Mouse (Mus musculus) forebrain, postnatal 0 days (tissue): ENCODE data around the gene Serpinb6a. TPM values are rescaled to one million over a fixed set of nuclear protein-coding genes. Genes with fewer than 3 reads are reported as not detected.
"Not testable (repeated sequence)": the region's sequence is repeated elsewhere in the genome, so short reads cannot be mapped to it uniquely, and the experiment has no call there.

Experiments used
- ATAC-seq: fragments of 200-750 bp; cut with Nextera tagmentation; 2 replicates; pipeline ENCODE4 v1.8.0; 2017; ENCODE audit warnings: mild to moderate bottlenecking, moderate library complexity
- DNase-seq: peaks from one replicate; pipeline ENCODE4 v3.0.0-alpha.2; 2015
- H3K27ac ChIP-seq: fragments of 300-500 bp; sonication (generic); 2 replicates; pipeline ENCODE4 v1.5.1; 2014; ENCODE audit warnings: low read depth, mild to moderate bottlenecking, antibody characterized with exemption, low read length, moderate library complexity, mixed read lengths
- H3K27me3 ChIP-seq: fragments of 300-500 bp; sonication (generic); 2 replicates; pipeline ENCODE4 v1.6.1; 2014; ENCODE audit warnings: mild to moderate bottlenecking, low read length, mixed read lengths; ENCODE audit not compliant: insufficient read depth
- H3K36me3 ChIP-seq: fragments of 300-500 bp; sonication (generic); 2 replicates; pipeline ENCODE4 v1.6.1; 2014; ENCODE audit warnings: mild to moderate bottlenecking, moderate library complexity; ENCODE audit not compliant: insufficient read depth
- H3K4me1 ChIP-seq: fragments of 300-500 bp; sonication (generic); 2 replicates; pipeline ENCODE4 v1.6.1; 2014; ENCODE audit warnings: antibody characterized with exemption; ENCODE audit not compliant: insufficient read depth
- H3K4me2 ChIP-seq: fragments of 300-500 bp; sonication (generic); 2 replicates; pipeline ENCODE4 v1.6.1; 2014; ENCODE audit warnings: low read depth, mild to moderate bottlenecking, moderate library complexity
- H3K4me3 ChIP-seq: fragments of 300-500 bp; sonication (generic); 2 replicates; pipeline ENCODE4 v1.5.1; 2014; ENCODE audit warnings: low read depth, low read length, mixed read lengths
- H3K9ac ChIP-seq: fragments of 300-500 bp; sonication (generic); 2 replicates; pipeline ENCODE4 v1.6.1; 2014; ENCODE audit warnings: mild to moderate bottlenecking
- H3K9me3 ChIP-seq: fragments of 300-500 bp; sonication (generic); 2 replicates; pipeline ENCODE4 v1.6.1; 2016; ENCODE audit warnings: low read length
- CTCF ChIP-seq: sonication (generic); IDR thresholded peaks from 2 replicates; pipeline ENCODE4 v1.5.1; 2016; ENCODE audit warnings: antibody characterized with exemption, control low read depth, low read depth
- WGBS: fragments of 180-500 bp; shearing (Covaris S2); extraction: QIAGEN DNeasy Blood & Tissue Kit; methylation state at CpG from one replicate; pipeline ENCODE4 v1.1.7; 2014; 5-methylcytosine and 5-hydroxymethylcytosine counted together
- polyA plus RNA-seq: library from polyadenylated mRNA; unstranded; fragments of >200 nt; fragmentation: Nextera tagmentation; extraction: Ambion mirVana; gene quantifications from 2 replicates; pipeline ENCODE4 v1.2.1, GENCODE M21; 2015
- total RNA-seq: library from RNA; depleted of rRNA; stranded (reverse); fragments of >200 nt; gene quantifications from 2 replicates; pipeline ENCODE4 v1.2.3, GENCODE M21; 2014

The Serpinb6a gene
- total and polyA plus RNA-seq, 2 experiments from 2014 or later, result 50.6 to 62.6 TPM

DNA sequence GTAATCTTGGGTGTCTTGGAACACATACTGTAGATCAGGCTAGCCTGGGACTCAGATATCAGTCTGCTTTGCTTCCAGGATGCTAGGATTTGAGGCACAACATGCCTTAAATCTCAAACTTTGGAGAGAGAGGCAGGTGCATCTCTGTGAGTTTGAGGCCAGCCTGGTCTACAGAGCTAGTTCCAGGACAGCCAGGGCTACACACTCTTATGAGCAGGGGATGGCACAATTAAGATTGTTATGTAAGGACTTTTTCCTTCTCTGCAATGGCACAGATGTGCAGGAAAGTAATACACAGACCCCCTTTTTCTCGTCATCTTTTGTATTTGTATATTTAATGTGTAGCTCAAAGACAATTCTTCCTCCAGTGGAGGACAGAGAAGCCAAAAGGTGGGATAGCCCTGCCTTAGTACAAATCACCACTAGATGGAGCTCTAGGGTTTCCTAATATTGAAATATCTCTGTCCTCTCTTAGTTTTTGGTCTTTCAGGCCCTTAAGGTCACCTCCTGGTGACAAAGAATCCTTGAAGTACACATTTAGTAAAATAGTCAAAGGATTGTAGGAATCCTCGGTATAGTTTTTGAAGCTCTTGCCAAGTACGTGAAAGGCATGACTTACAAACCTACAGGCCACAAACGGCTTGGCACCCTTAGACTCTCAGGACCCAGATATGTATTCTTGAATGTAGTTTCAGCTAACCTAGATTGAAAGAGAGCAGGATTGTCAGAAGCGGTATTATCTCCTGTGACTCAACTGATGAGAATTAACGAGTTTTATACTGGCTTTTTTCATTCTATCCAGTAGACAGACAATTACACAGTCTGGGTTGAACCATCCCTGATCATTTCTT lies 45.8 kb downstream of the Serpinb6a start:
- DNase-seq, result peak; percentile 55

DNA sequence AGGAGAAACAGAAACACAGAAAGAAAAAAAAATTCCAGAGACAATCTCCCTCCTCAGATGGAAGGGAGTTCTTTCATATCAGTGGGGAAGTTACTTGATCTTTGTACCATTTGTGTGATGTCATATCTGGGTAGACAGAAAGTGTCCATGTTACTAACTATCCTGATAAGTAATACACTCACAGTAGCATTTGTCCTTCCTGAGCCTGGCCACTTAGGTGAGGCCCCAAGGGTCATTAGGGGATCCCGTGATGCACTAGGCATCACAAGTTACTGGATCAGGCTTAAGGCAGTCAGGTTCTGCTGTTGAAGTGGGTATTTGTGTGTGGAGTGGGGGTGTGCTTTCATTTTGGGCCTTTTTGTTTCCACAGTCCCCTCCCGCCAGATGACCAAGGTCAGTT lies 49.6 kb downstream of the Serpinb6a start:
- Histone ChIP-seq H3K9me3 (no peaks in the 10 kb centered on the region), H3K4me1 (no peaks in the 10 kb centered on the region), H3K4me3 (no peak overlapping the region), H3K9ac (no peak overlapping the region), H3K4me2 (no peak overlapping the region), H3K27ac (no peak overlapping the region), H3K36me3 (no peaks in the 10 kb centered on the region), H3K27me3 (no peaks in the 10 kb centered on the region)
- ATAC-seq (no peak), DNase-seq (no peak)
- TF ChIP-seq CTCF, result no peak
- WGBS, result 90% methylated on average over 2 of the region's 2 CpGs

More for the DNA sequence above, 45.8 kb downstream of the Serpinb6a start:
- Histone ChIP-seq H3K4me2 (no peak overlapping the region), H3K9ac (no peak overlapping the region), H3K27ac (no peak overlapping the region), H3K27me3 (no peaks in the 10 kb centered on the region), H3K4me3 (no peak overlapping the region), H3K9me3 (no peaks in the 10 kb centered on the region), H3K36me3 (no peaks in the 10 kb centered on the region), H3K4me1 (no peaks in the 10 kb centered on the region)
- peak; percentile 70 for ATAC-seq
- TF ChIP-seq CTCF, result peak; percentile 77
- WGBS, result 34% methylated on average over 6 of the region's 6 CpGs

DNA sequence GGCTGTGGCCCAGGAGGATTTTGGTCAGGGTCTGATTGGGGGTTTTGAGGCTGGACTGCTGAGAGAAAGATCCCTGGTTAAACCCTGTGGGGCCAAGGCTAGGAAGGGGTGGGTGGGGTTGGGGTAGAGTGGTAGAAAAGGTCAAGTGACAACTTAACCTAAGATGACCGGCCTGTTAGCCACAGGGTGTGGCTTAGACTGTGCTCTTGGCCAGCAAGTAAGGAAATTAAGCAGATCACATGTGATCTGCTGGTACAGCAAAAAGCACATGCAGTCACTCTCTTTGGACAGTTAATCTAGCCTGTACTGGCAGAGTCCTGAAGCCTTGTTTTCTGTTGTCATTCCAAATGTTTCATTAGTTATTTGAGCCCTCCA lies 50.5 kb downstream of the Serpinb6a start:
- WGBS, result 81% methylated on average over 1 of the region's 1 CpGs
- Histone ChIP-seq H3K27ac (no peak overlapping the region), H3K9ac (no peak overlapping the region), H3K4me2 (no peak overlapping the region), H3K4me1 (no peaks in the 10 kb centered on the region), H3K4me3 (no peak overlapping the region), H3K27me3 (no peaks in the 10 kb centered on the region), H3K9me3 (no peaks in the 10 kb centered on the region), H3K36me3 (no peaks in the 10 kb centered on the region)
- no peak for ATAC-seq
- TF ChIP-seq CTCF, result no peak
- DNase-seq, result no peak

DNA sequence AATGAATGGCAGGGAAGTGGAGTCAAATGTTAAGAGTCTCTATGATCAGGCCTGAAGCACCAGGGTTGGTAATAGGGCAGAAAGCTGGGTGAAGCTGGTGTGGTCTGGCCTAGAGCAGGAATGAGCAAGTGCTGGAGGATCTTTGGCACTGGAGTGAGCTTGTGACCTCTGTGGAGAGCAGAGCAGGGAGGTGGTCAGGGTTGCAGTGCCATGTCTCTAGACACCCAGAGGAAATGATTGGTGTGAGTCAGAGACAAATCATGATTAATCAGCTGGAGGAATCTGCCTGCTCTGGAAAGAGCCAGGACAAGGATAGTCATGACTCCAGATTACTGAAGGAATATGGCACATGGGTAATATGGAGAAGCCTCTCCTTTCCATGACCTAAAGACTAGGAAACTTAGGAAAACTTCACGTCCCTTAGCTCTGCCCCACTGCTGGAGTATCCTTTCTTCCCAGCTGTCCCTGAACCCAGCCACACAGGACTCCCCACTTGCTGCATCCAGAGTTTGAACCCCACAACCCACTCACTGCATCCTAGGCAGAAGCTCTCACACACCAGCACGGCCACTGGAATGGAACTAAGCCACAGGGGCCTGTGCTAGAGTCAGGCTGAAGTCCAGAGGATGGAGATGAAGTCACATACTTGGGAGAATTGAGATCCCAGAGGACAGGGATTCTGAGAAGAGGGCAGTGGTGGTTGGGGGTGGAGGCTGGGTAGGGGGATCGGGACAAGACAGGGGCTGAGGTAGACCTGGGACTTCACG lies 51.1 kb downstream of the Serpinb6a start:
- no peak overlapping the region for H3K4me3 ChIP-seq
- H3K27me3 ChIP-seq, result no peaks in the 10 kb centered on the region
- no peak overlapping the region for H3K4me2 ChIP-seq
- 90% methylated on average over 4 of the region's 4 CpGs for WGBS
- H3K9ac ChIP-seq, result no peak overlapping the region
- no peaks in the 10 kb centered on the region for H3K36me3 ChIP-seq
- no peaks in the 10 kb centered on the region for H3K9me3 ChIP-seq
- no peak overlapping the region for H3K27ac ChIP-seq
- no peak for TF ChIP-seq CTCF
- DNase-seq, result no peak
- no peak for ATAC-seq
- no peaks in the 10 kb centered on the region for H3K4me1 ChIP-seq

DNA sequence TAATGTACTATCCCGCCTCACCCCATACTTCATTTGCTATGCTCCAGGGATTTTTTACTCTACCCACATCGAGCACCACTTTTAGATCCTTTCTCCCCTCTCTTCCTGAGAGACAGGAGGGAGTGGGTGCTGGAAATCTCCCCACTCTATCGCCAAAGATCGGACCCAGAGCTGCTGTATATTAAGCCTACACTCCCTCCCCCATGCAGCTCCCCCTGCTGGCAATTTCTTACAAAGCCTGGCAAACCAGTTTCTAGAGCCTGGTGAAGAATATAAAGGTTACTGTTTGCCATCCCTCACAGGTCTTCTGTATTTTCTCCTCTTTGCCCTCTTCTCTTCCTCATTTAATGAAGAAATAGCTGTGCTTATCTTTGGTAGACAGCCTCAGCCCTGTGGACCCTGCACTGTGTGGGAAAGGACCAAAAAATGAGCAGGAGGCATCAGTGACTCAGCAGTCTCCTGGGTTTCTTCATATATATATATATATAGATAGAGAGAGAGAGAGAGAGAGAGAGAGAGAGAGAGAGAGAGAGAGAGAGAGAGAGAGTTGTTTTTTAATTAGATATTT lies 60.3 kb downstream of the Serpinb6a start:
- Histone ChIP-seq H3K27me3 (no peaks in the 10 kb centered on the region), H3K9ac (no peak overlapping the region), H3K36me3 (no peaks in the 10 kb centered on the region), H3K9me3 (no peaks in the 10 kb centered on the region), H3K4me1 (no peaks in the 10 kb centered on the region), H3K4me2 (no peak overlapping the region), H3K4me3 (no peak overlapping the region), H3K27ac (no peak overlapping the region)
- no peak for DNase-seq
- ATAC-seq, result no peak
- TF ChIP-seq CTCF, result no peak
- 43% methylated on average over 4 of the region's 4 CpGs for WGBS

DNA sequence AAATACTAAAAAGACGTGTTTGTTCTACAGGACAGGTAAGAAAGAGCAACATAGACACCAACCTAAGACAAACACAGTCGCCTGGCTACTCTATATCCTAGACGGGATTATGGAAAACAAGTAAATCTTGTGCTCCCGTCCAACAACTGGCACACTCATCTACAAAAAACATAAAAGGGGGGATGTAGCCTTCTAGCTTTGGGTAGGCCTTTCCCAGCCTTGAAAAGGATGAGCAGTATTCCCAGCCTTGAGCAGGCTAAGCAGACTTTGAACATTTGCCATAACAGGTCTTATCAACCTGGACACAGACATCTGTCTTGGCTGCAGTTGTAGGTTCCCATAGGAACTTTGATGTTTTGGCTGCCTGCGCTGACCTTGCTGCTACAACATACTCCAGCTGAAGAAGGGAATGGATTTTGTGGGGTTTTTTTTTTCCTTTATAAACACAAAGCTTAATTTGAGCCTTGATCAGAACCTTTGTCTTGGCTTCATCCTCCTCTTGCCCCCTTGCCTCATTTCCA lies 61.2 kb downstream of the Serpinb6a start:
- Histone ChIP-seq H3K9ac (no peak overlapping the region), H3K27me3 (no peaks in the 10 kb centered on the region), H3K4me1 (no peaks in the 10 kb centered on the region), H3K9me3 (no peaks in the 10 kb centered on the region), H3K4me2 (no peak overlapping the region), H3K36me3 (no peaks in the 10 kb centered on the region), H3K4me3 (no peak overlapping the region), H3K27ac (no peak overlapping the region)
- 92% methylated on average over 5 of the region's 5 CpGs for WGBS
- TF ChIP-seq CTCF, result no peak
- no peak for ATAC-seq
- no peak for DNase-seq

DNA sequence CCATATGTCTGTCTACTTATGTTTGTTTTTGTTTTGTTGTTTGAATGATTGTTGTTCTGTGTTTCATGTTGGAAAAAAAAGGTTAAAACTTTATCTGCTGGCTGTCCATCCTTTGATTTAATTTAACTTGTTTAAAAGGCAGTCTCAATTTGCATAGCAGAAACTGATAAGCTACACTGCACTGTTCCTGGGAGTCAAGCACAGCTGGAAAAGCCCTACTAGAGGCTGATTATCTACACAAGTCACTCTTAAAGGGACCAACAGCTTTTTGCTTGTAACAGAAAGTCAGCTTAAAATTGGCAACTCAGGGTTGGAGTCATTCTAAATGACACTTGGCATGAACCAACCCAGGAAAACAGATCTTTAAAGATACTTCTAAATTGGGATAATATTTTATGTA lies 65.0 kb downstream of the Serpinb6a start:
- H3K27me3 ChIP-seq, H3K9ac ChIP-seq, H3K4me2 ChIP-seq, H3K27ac ChIP-seq, H3K36me3 ChIP-seq, DNase-seq, H3K9me3 ChIP-seq, H3K4me1 ChIP-seq, ATAC-seq, H3K4me3 ChIP-seq: not testable (repeated sequence)
